Mouse (Mus musculus) MEL (cell line): ENCODE measurements around the gene Scamp1. TPM values are rescaled to one million over a fixed set of nuclear protein-coding genes. Genes with fewer than 3 reads are reported as not detected.

ENCODE experiments used
- DNase-seq: peaks from one replicate; pipeline ENCODE4 v3.0.0; 2011; ENCODE audit warnings: low read depth, low spot score
- H3K27ac ChIP-seq: 2 replicates; pipeline ENCODE4 v1.5.1; 2012; ENCODE audit warnings: low read depth, mild to moderate bottlenecking, control low read depth, low read length, moderate library complexity; ENCODE audit not compliant: control insufficient read depth
- H3K27me3 ChIP-seq, 2 experiments: fragments of 150-350 bp in 1 of 2; sonication (generic) in 1 of 2; 2 replicates each; pipeline ENCODE4 v1.6.1; 2012; ENCODE audit warnings: low read length in 2 of 2, mild to moderate bottlenecking in 2 of 2, improper control_type of control experiment in 1 of 2, moderate library complexity in 1 of 2; ENCODE audit not compliant: insufficient read depth in 2 of 2, control insufficient read depth in 1 of 2
- H3K36me3 ChIP-seq, 2 experiments: 2 replicates each; pipeline ENCODE4 v1.6.1; 2012 to 2014; ENCODE audit warnings: low read length in 2 of 2, improper control_type of control experiment in 1 of 2, inconsistent platforms in 1 of 2, mild to moderate bottlenecking in 1 of 2; ENCODE audit not compliant: insufficient read depth in 2 of 2, control insufficient read depth in 1 of 2
- H3K4me1 ChIP-seq, 2 experiments: fragments of 150-350 bp in 1 of 2; sonication (generic) in 1 of 2; 2 replicates each; pipeline ENCODE4 v1.6.1; 2012; ENCODE audit warnings: low read length in 2 of 2, improper control_type of control experiment in 1 of 2, mild to moderate bottlenecking in 1 of 2; ENCODE audit not compliant: insufficient read depth in 2 of 2, control insufficient read depth in 1 of 2
- H3K4me3 ChIP-seq, 2 experiments: fragments of 150-350 bp in 1 of 2; sonication (generic) in 1 of 2; 2 replicates each; pipeline ENCODE4 v1.5.1; 2012; ENCODE audit warnings: low read depth in 2 of 2, low read length in 2 of 2, mild to moderate bottlenecking in 2 of 2, moderate library complexity in 2 of 2, control low read depth in 1 of 2, improper control_type of control experiment in 1 of 2; ENCODE audit not compliant: control insufficient read depth in 1 of 2, insufficient read depth in 1 of 2
- H3K79me2 ChIP-seq: 2 replicates; pipeline ENCODE4 v1.6.1; 2012; ENCODE audit warnings: mild to moderate bottlenecking, low read length, moderate library complexity; ENCODE audit not compliant: control insufficient read depth, poor library complexity, insufficient read depth
- H3K9ac ChIP-seq: 2 replicates; pipeline ENCODE4 v1.6.1; 2012; ENCODE audit warnings: low read depth, mild to moderate bottlenecking, control low read depth, low read length, moderate library complexity; ENCODE audit not compliant: control insufficient read depth, poor library complexity, severe bottlenecking
- H3K9me3 ChIP-seq: fragments of 150-350 bp; sonication (generic); replicated peaks from 2 replicates; pipeline ENCODE4 v1.6.1; 2012; ENCODE audit warnings: mild to moderate bottlenecking, low read length, improper control_type of control experiment, moderate library complexity; ENCODE audit not compliant: insufficient read depth
- EP300 ChIP-seq, 2 experiments: IDR thresholded peaks; 2 replicates each; pipeline ENCODE4 v1.6.1; 2011; ENCODE audit warnings: improper control_type of control experiment in 2 of 2, low read length in 2 of 2, low read depth in 1 of 2, mild to moderate bottlenecking in 1 of 2
- GABPA ChIP-seq: IDR thresholded peaks from 2 replicates; pipeline ENCODE4 v1.6.1; 2012; ENCODE audit warnings: low read depth, mild to moderate bottlenecking, inconsistent platforms, low read length, improper control_type of control experiment, moderate library complexity
- GATA1 ChIP-seq: IDR thresholded peaks from 2 replicates; pipeline ENCODE4 v1.6.1; 2011; ENCODE audit warnings: low read depth, low read length, improper control_type of control experiment
- HCFC1 ChIP-seq: IDR thresholded peaks from 2 replicates; pipeline ENCODE4 v1.6.1; 2012; ENCODE audit warnings: low read depth, mild to moderate bottlenecking, inconsistent platforms, low read length, improper control_type of control experiment, moderate library complexity
- JUND ChIP-seq: IDR thresholded peaks from 2 replicates; pipeline ENCODE4 v1.6.1; 2011; ENCODE audit warnings: low read depth, mild to moderate bottlenecking, improper control_type of control experiment, low read length
- MAX ChIP-seq: IDR thresholded peaks from 2 replicates; pipeline ENCODE4 v1.6.1; 2011; ENCODE audit warnings: low read length, improper control_type of control experiment
- MYB ChIP-seq: IDR thresholded peaks from 2 replicates; pipeline ENCODE4 v1.6.1; 2011; ENCODE audit warnings: mild to moderate bottlenecking, low read depth, low read length, improper control_type of control experiment
- NELFE ChIP-seq: IDR thresholded peaks from 2 replicates; pipeline ENCODE4 v1.6.1; 2011; ENCODE audit warnings: low read depth, low read length, improper control_type of control experiment
- POLR2A ChIP-seq, 2 experiments: IDR thresholded peaks; 2 replicates each; pipeline ENCODE4 v1.6.1; 2011 to 2012; ENCODE audit warnings: low read length in 2 of 2, mild to moderate bottlenecking in 2 of 2, control low read depth in 1 of 2, improper control_type of control experiment in 1 of 2, low read depth in 1 of 2, moderate library complexity in 1 of 2; ENCODE audit not compliant: control insufficient read depth in 1 of 2, insufficient read depth in 1 of 2, poor library complexity in 1 of 2
- POLR2AphosphoS2 ChIP-seq: IDR thresholded peaks from 2 replicates; pipeline ENCODE4 v1.6.1; 2011; ENCODE audit warnings: low read length, improper control_type of control experiment
- RCOR1 ChIP-seq: IDR thresholded peaks from 2 replicates; pipeline ENCODE4 v1.6.1; 2012; ENCODE audit warnings: low read depth, mild to moderate bottlenecking, inconsistent platforms, low read length, improper control_type of control experiment
- SIN3A ChIP-seq: IDR thresholded peaks from 2 replicates; pipeline ENCODE4 v1.6.1; 2012; ENCODE audit warnings: low read length, improper control_type of control experiment, inconsistent platforms
- TBP ChIP-seq: IDR thresholded peaks from 2 replicates; pipeline ENCODE4 v1.8.0; 2011; ENCODE audit warnings: low read depth, low read length, improper control_type of control experiment
- TCF12 ChIP-seq: IDR thresholded peaks from 2 replicates; pipeline ENCODE4 v1.6.1; 2014; ENCODE audit warnings: low read depth, mild to moderate bottlenecking, inconsistent platforms, low read length, improper control_type of control experiment, moderate library complexity
- UBTF ChIP-seq: IDR thresholded peaks from 2 replicates; pipeline ENCODE4 v1.6.1; 2012; ENCODE audit warnings: low read depth, mild to moderate bottlenecking, inconsistent platforms, low read length, improper control_type of control experiment, moderate library complexity, borderline replicate concordance; ENCODE audit not compliant: insufficient read depth
- USF1 ChIP-seq: IDR thresholded peaks from 2 replicates; pipeline ENCODE4 v1.6.1; 2014; ENCODE audit warnings: low read depth, mild to moderate bottlenecking, inconsistent platforms, low read length, improper control_type of control experiment, moderate library complexity
- USF2 ChIP-seq, 2 experiments: IDR thresholded peaks; 2 replicates each; pipeline ENCODE4 v1.6.1; 2011 to 2012; ENCODE audit warnings: improper control_type of control experiment in 2 of 2, low read length in 2 of 2, borderline replicate concordance in 1 of 2, inconsistent platforms in 1 of 2, low read depth in 1 of 2, mild to moderate bottlenecking in 1 of 2; ENCODE audit not compliant: insufficient read depth in 1 of 2
- ZC3H11A ChIP-seq: IDR thresholded peaks from 2 replicates; pipeline ENCODE4 v1.6.1; 2012; ENCODE audit warnings: low read depth, mild to moderate bottlenecking, inconsistent platforms, low read length, improper control_type of control experiment
- ZMIZ1 ChIP-seq: IDR thresholded peaks from 2 replicates; pipeline ENCODE4 v1.6.1; 2012; ENCODE audit warnings: low read depth, mild to moderate bottlenecking, inconsistent platforms, low read length, improper control_type of control experiment, moderate library complexity
- polyA plus RNA-seq, 2 experiments: library from polyadenylated mRNA; stranded (reverse) in 1 of 2; unstranded in 1 of 2; fragments of >175 nt in 1 of 2; fragments of >200 nt in 1 of 2; gene quantifications; 2 replicates each; pipeline versions ENCODE4 v1.2.1 to v1.2.4; 2012; ENCODE audit warnings: low replicate concordance in 2 of 2, low read depth in 1 of 2; ENCODE audit not compliant: insufficient read length in 2 of 2, insufficient read depth in 1 of 2, missing spikeins in 1 of 2
- total RNA-seq: library from RNA; depleted of rRNA; stranded (reverse); fragments of 300-350 nt; gene quantifications from 2 replicates; pipeline ENCODE4 v1.2.3, GENCODE M21; 2012

The Scamp1 gene
- total and polyA plus RNA-seq, 3 experiments = 0.03 TPM; not detected in 2

- Histone ChIP-seq H3K27me3 (no peaks in the 10 kb centered on the region), H3K27ac (no peak overlapping the region), H3K36me3 (no peaks in the 10 kb centered on the region), H3K79me2 (no peaks in the 10 kb centered on the region), H3K9me3 (no peaks in the 10 kb centered on the region)
- peak; percentile 12 for DNase-seq
- no peak for TF ChIP-seq SIN3A
- TF ChIP-seq RCOR1 = no peak
- no peak for TF ChIP-seq TBP
- TF ChIP-seq POLR2A (IDR thresholded peaks at IDR 0.05; ENCODE audit: control insufficient read depth in 1 of 2, insufficient read depth in 1 of 2, low read depth in 1 of 2, low read length in 2 of 2, poor library complexity in 1 of 2) = no peak
- TF ChIP-seq, all 39 proteins: peak for 0
- Histone ChIP-seq H3K4me3 (no peak overlapping the region), H3K4me1 (no peaks in the 10 kb centered on the region; a peak in 2 of 4 replicates), H3K9ac (no peak overlapping the region)
Measured at GRCm38 (mm10) chr13:94262551-94262950, 23.1 kb downstream of the Scamp1 start.

DNA sequence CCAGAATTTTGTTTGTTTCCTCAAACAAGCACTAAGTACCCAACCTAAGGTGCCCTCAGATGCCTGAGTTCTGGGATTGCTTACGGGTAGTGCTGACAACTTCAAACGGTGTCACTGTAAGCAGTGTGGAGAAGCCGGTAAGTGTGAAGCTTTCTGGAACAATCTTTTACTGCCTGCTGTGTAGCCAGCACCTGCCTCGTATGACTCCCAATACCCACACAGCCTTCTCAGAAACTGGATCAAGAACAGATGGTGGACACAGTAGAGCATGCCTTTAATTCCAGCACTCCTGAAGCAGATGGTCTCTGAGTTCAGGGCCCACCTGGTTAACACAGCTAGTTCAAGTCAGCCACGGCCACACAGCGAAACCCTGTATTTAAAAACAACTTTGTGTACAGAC lies 24.0 kb downstream of the Scamp1 start:
- Histone ChIP-seq H3K4me3 (no peak overlapping the region), H3K9ac (no peak overlapping the region), H3K27me3 (no peaks in the 10 kb centered on the region), H3K79me2 (no peaks in the 10 kb centered on the region), H3K27ac (no peak overlapping the region), H3K36me3 (no peaks in the 10 kb centered on the region), H3K4me1 (no peaks in the 10 kb centered on the region; a peak in 1 of 4 replicates)
- no peak for DNase-seq
- TF ChIP-seq ZC3H11A = no peak
- TF ChIP-seq TCF12 = no peak
- no peak for TF ChIP-seq POLR2AphosphoS2
- no peak for TF ChIP-seq GATA1
- no peak for TF ChIP-seq GABPA
- TF ChIP-seq NELFE = no peak
- TF ChIP-seq EP300 (IDR thresholded peaks at IDR 0.05; ENCODE audit: low read depth in 1 of 2, low read length in 2 of 2) = no peak
- TF ChIP-seq MAX = no peak
- TF ChIP-seq SIN3A = no peak
- TF ChIP-seq ZMIZ1 = no peak
- TF ChIP-seq MYB = no peak
- no peak for TF ChIP-seq JUND
- no peak for TF ChIP-seq HCFC1
- no peak for TF ChIP-seq UBTF
- no peak for TF ChIP-seq USF1
- no peak for TF ChIP-seq USF2 (IDR thresholded peaks at IDR 0.05; ENCODE audit: borderline replicate concordance in 1 of 2, insufficient read depth in 1 of 2, low read depth in 1 of 2, low read length in 2 of 2)
- TF ChIP-seq RCOR1 = no peak
- TF ChIP-seq, all 39 proteins: peak for 0
- no peaks in the 10 kb centered on the region for H3K9me3 ChIP-seq
